Mouse (Mus musculus) liver, embryonic 13.5 days (tissue): ENCODE measurements around the gene Lmtk3. TPM values are rescaled to one million over a fixed set of nuclear protein-coding genes. Genes with fewer than 3 reads are reported as not detected.

Source experiments
- ATAC-seq: fragments of 200-750 bp; cut with Nextera tagmentation; 2 replicates; pipeline ENCODE4 v1.8.0; 2017; ENCODE audit warnings: low read depth, mild to moderate bottlenecking, moderate number of reproducible peaks, moderate library complexity
- DNase-seq: peaks from one replicate; pipeline ENCODE4 v3.0.0; 2022
- H3K27ac ChIP-seq: fragments of 300-500 bp; sonication (generic); 2 replicates; pipeline ENCODE4 v1.5.1; 2015; ENCODE audit warnings: moderate library complexity, mild to moderate bottlenecking, inconsistent platforms
- H3K27me3 ChIP-seq: fragments of 300-500 bp; sonication (generic); 2 replicates; pipeline ENCODE4 v1.6.1; 2015; ENCODE audit warnings: mild to moderate bottlenecking, inconsistent platforms
- H3K36me3 ChIP-seq: fragments of 300-500 bp; sonication (generic); 2 replicates; pipeline ENCODE4 v1.6.1; 2015; ENCODE audit warnings: mild to moderate bottlenecking, inconsistent platforms
- H3K4me1 ChIP-seq: fragments of 300-500 bp; sonication (generic); replicated peaks from 2 replicates; pipeline ENCODE4 v1.6.1; 2015; ENCODE audit warnings: inconsistent platforms
- H3K4me2 ChIP-seq: fragments of 300-500 bp; sonication (generic); 2 replicates; pipeline ENCODE4 v1.6.1; 2015; ENCODE audit warnings: inconsistent platforms, mild to moderate bottlenecking, moderate library complexity
- H3K4me3 ChIP-seq: fragments of 300-500 bp; sonication (generic); replicated peaks from 2 replicates; pipeline ENCODE4 v1.5.1; 2015; ENCODE audit warnings: mild to moderate bottlenecking, inconsistent platforms
- H3K9ac ChIP-seq: fragments of 300-500 bp; sonication (generic); 2 replicates; pipeline ENCODE4 v1.6.1; 2015; ENCODE audit warnings: mild to moderate bottlenecking, inconsistent platforms
- H3K9me3 ChIP-seq: fragments of 300-500 bp; sonication (generic); replicated peaks from 2 replicates; pipeline ENCODE4 v1.6.1; 2016; ENCODE audit warnings: inconsistent platforms
- WGBS: fragments of 180-500 bp; shearing (Covaris S2); methylation state at CpG from one replicate; pipeline ENCODE4 v1.1.7; 2015; ENCODE audit not compliant: insufficient replicate concordance; 5-methylcytosine and 5-hydroxymethylcytosine counted together
- polyA plus RNA-seq: library from polyadenylated mRNA; unstranded; fragments of >200 nt; fragmentation: Nextera tagmentation; extraction: Ambion mirVana; gene quantifications from 2 replicates; pipeline ENCODE4 v1.2.1, GENCODE M21; 2015

Lmtk3 gene
- polyA plus RNA-seq, 1 experiment from 2014 or later = not detected

- peak; percentile 84 for ATAC-seq
- H3K27me3 ChIP-seq = peaks cover 84% of the 10 kb centered on the region
- peaks cover 51% of the 10 kb centered on the region for H3K4me1 ChIP-seq
- 25% methylated on average over 6 of the region's 6 CpGs for WGBS
- peak overlapping the region; percentile 57 for H3K4me3 ChIP-seq
- H3K36me3 ChIP-seq = no peaks in the 10 kb centered on the region
- peak overlapping the region; percentile 64 for H3K27ac ChIP-seq
- peak; percentile 81 for DNase-seq
- H3K9ac ChIP-seq = peak overlapping the region; percentile 57
- peak overlapping the region; percentile 80 for H3K4me2 ChIP-seq
- no peaks in the 10 kb centered on the region for H3K9me3 ChIP-seq
These were observed 13.4 kb downstream of the Lmtk3 start for GRCm38 (mm10) chr7:45796950-45797349.

GRCm38 (mm10) chr7:45797661-45798510, 14.3 kb downstream of the Lmtk3 start:
- Histone ChIP-seq H3K9ac (peak overlapping the region; percentile 57), H3K27ac (no peak overlapping the region), H3K36me3 (no peaks in the 10 kb centered on the region), H3K4me1 (peaks cover 51% of the 10 kb centered on the region), H3K4me3 (peak overlapping the region; percentile 57), H3K4me2 (peak overlapping the region; percentile 80), H3K27me3 (peaks cover 75% of the 10 kb centered on the region), H3K9me3 (no peaks in the 10 kb centered on the region)
- ATAC-seq (no peak), DNase-seq (no peak)
- WGBS = 1% methylated on average over 59 of the region's 60 CpGs

GRCm38 (mm10) chr7:45798511-45798836, 14.9 kb downstream of the Lmtk3 start:
- DNase-seq (peak; percentile 39), ATAC-seq (no peak)
- under 1% methylated on average over 18 of the region's 19 CpGs for WGBS
- Histone ChIP-seq H3K4me3 (peak overlapping the region; percentile 57), H3K27ac (no peak overlapping the region), H3K4me2 (peak overlapping the region; percentile 80), H3K4me1 (peaks cover 51% of the 10 kb centered on the region), H3K27me3 (peaks cover 69% of the 10 kb centered on the region), H3K9ac (peak overlapping the region; percentile 57), H3K36me3 (no peaks in the 10 kb centered on the region), H3K9me3 (no peaks in the 10 kb centered on the region)

GRCm38 (mm10) chr7:45798931-45799330, 15.4 kb downstream of the Lmtk3 start:
- DNase-seq = no peak
- H3K4me1 ChIP-seq = peaks cover 51% of the 10 kb centered on the region
- H3K36me3 ChIP-seq = no peaks in the 10 kb centered on the region
- no peak for ATAC-seq
- peaks cover 64% of the 10 kb centered on the region for H3K27me3 ChIP-seq
- peak overlapping the region; percentile 80 for H3K4me2 ChIP-seq
- H3K9me3 ChIP-seq = no peaks in the 10 kb centered on the region
- WGBS = 38% methylated on average over 7 of the region's 7 CpGs
- H3K4me3 ChIP-seq = peak overlapping the region; percentile 57
- H3K9ac ChIP-seq = no peak overlapping the region
- H3K27ac ChIP-seq = no peak overlapping the region

GRCm38 (mm10) chr7:45800001-45800400, 16.5 kb downstream of the Lmtk3 start:
- DNase-seq (no peak), ATAC-seq (no peak)
- 31% methylated on average over 7 of the region's 7 CpGs for WGBS
- Histone ChIP-seq H3K36me3 (no peaks in the 10 kb centered on the region), H3K4me1 (peaks cover 51% of the 10 kb centered on the region), H3K9ac (no peak overlapping the region), H3K4me2 (peak overlapping the region; percentile 71), H3K27me3 (peaks cover 53% of the 10 kb centered on the region), H3K9me3 (no peaks in the 10 kb centered on the region), H3K4me3 (no peak overlapping the region; the same call in 1 of the 2 replicates), H3K27ac (no peak overlapping the region)

- 4% methylated on average over 21 of the region's 25 CpGs for WGBS
- H3K4me1 ChIP-seq = peaks cover 49% of the 10 kb centered on the region
- H3K27ac ChIP-seq = no peak overlapping the region
- peak overlapping the region; percentile 48 for H3K4me3 ChIP-seq
- DNase-seq (peak; percentile 64), ATAC-seq (peak; percentile 52)
- H3K36me3 ChIP-seq = no peaks in the 10 kb centered on the region
- H3K27me3 ChIP-seq = peaks cover 47% of the 10 kb centered on the region
- peak overlapping the region; percentile 71 for H3K4me2 ChIP-seq
- peak overlapping the region; percentile 26; the same call in 1 of the 2 replicates for H3K9ac ChIP-seq
- no peaks in the 10 kb centered on the region for H3K9me3 ChIP-seq
These were observed 17.1 kb downstream of the Lmtk3 start for GRCm38 (mm10) chr7:45800546-45801204.

GRCm38 (mm10) chr7:45801348-45801747, 17.8 kb downstream of the Lmtk3 start:
- Histone ChIP-seq H3K27me3 (peaks cover 41% of the 10 kb centered on the region), H3K36me3 (no peaks in the 10 kb centered on the region), H3K9ac (0 out of 2 replicates have a peak overlapping the region, but pooled peaks have one; percentile 26), H3K4me3 (peak overlapping the region; percentile 48), H3K27ac (no peak overlapping the region), H3K4me2 (peak overlapping the region; percentile 71), H3K4me1 (peaks cover 42% of the 10 kb centered on the region), H3K9me3 (no peaks in the 10 kb centered on the region)
- ATAC-seq (0 out of 2 replicates have a peak, but pooled peaks have one; percentile 33), DNase-seq (peak; percentile 83)
- 2% methylated on average over 12 of the region's 12 CpGs for WGBS

GRCm38 (mm10) chr7:45802551-45802950, 19.0 kb downstream of the Lmtk3 start:
- peaks cover 12% of the 10 kb centered on the region for H3K36me3 ChIP-seq
- 67% methylated on average over 6 of the region's 6 CpGs for WGBS
- ATAC-seq (no peak), DNase-seq (no peak)
- H3K4me2 ChIP-seq = no peak overlapping the region
- no peak overlapping the region for H3K9ac ChIP-seq
- H3K27me3 ChIP-seq = peaks cover 29% of the 10 kb centered on the region
- H3K27ac ChIP-seq = no peak overlapping the region
- H3K9me3 ChIP-seq = no peaks in the 10 kb centered on the region
- H3K4me3 ChIP-seq = no peak overlapping the region
- H3K4me1 ChIP-seq = peaks cover 30% of the 10 kb centered on the region

- no peak overlapping the region for H3K4me2 ChIP-seq
- no peaks in the 10 kb centered on the region; the same call in 1 of the 2 replicates for H3K27me3 ChIP-seq
- ATAC-seq (no peak), DNase-seq (no peak)
- no peaks in the 10 kb centered on the region for H3K9me3 ChIP-seq
- no peak overlapping the region for H3K4me3 ChIP-seq
- 55% methylated on average over 5 of the region's 5 CpGs for WGBS
- H3K4me1 ChIP-seq = peaks cover 4% of the 10 kb centered on the region
- no peak overlapping the region for H3K27ac ChIP-seq
- no peak overlapping the region for H3K9ac ChIP-seq
- peaks cover 45% of the 10 kb centered on the region for H3K36me3 ChIP-seq
These were observed 22.4 kb downstream of the Lmtk3 start for GRCm38 (mm10) chr7:45805941-45806340.

GRCm38 (mm10) chr7:45808471-45808870, 24.9 kb downstream of the Lmtk3 start:
- no peak for ATAC-seq
- no peak for DNase-seq
- Histone ChIP-seq H3K36me3 (peaks cover 66% of the 10 kb centered on the region), H3K4me2 (no peak overlapping the region), H3K4me3 (no peak overlapping the region), H3K9me3 (no peaks in the 10 kb centered on the region), H3K27ac (no peak overlapping the region), H3K27me3 (no peaks in the 10 kb centered on the region), H3K4me1 (peaks cover 22% of the 10 kb centered on the region), H3K9ac (no peak overlapping the region)
- 71% methylated on average over 11 of the region's 11 CpGs for WGBS

GRCm38 (mm10) chr7:45809276-45810075, 25.9 kb downstream of the Lmtk3 start:
- H3K36me3 ChIP-seq = peaks cover 66% of the 10 kb centered on the region

More at GRCm38 (mm10) chr7:45809276-45810075, 25.9 kb downstream of the Lmtk3 start:
- Histone ChIP-seq H3K9ac (no peak overlapping the region), H3K9me3 (no peaks in the 10 kb centered on the region), H3K4me2 (no peak overlapping the region), H3K4me1 (peaks cover 24% of the 10 kb centered on the region), H3K4me3 (no peak overlapping the region), H3K27me3 (no peaks in the 10 kb centered on the region), H3K27ac (no peak overlapping the region)
- DNase-seq (no peak), ATAC-seq (no peak)
- WGBS = 84% methylated on average over 14 of the region's 14 CpGs
